Mouse (Mus musculus): ENCODE results near the gene Aff1.

DNA sequence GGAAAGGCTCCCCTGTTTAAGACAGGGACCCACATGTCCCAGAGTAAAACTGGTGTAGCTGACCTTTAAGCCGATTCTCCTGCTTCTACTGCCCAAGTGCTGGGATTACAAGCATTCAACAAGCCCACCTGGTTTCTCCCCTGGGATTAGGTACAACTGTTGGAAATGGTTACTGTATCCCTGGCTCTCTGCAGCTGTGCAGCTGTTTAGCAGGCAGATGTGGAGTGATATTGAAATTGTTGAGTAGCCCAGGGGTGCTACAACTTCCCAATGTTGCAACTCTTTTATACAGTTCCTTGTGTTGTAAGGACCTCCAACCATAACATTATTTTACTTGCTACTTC, 48.7 kb downstream of the Aff1 start:
- TF ChIP-seq GATA1 (IDR thresholded peaks at IDR 0.05; ENCODE audit: low read length), result no peak
- TF ChIP-seq TAL1 (IDR thresholded peaks at IDR 0.05; ENCODE audit: low read length), result no peak
